Mouse (Mus musculus) cerebellum, postnatal 10 days (tissue): ENCODE measurements around the gene Kdm7a.

ENCODE experiments used
- DNase-seq, 2 experiments: peaks; one replicate each; pipeline ENCODE4 v3.0.0; 2021; ENCODE audit warnings: mixed read lengths in 2 of 2

Kdm7a gene

DNA sequence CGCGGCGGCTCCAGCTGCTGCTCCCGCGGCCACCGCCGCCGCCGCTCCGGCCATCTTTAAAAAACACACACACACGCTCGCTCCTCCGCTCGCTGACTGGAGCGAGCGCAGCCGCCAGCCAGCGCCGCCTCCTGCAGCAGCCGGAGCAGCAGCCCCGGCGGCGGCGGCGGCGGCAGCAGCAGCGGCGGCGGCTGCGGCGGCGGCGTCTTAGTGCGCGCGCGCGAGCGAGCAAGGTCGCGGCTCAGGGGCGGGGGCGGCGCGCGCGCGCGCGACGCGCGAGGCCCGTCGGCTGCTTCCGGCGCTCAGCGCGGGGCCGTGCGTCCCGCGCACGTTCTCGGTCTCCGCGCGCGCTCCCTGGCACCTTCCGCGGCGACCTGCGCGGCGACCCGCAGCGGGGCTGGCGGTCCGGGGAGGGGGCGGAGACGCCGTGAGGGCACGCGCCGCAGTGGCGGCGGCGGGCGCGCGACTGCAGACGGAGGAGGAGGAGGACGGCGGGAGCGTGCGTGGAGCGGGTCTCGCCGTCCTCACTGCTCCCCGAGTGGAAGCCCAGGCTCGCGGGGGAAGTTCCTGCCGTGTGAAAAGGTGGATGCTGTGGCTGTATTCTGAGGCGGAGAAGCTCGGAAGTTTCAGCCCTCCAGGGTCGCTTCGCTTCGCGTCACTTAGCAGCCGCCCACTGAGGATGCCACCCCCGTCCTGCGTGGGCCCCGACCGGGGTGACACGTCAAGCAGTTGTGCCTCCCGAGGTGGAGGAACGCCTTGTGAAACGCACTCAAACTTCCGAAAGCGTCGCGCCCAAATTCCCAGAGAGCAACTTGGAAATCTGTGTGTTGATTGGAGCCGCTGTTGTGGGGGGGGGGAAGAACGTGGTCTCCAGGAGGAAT lies at the start of gene Kdm7a:
Gene Kdm7a, minus strand, starts transcription at position 209 of the 881 bp plus-strand sequence.
- DNase-seq = peak; percentile 93 to 95

DNA sequence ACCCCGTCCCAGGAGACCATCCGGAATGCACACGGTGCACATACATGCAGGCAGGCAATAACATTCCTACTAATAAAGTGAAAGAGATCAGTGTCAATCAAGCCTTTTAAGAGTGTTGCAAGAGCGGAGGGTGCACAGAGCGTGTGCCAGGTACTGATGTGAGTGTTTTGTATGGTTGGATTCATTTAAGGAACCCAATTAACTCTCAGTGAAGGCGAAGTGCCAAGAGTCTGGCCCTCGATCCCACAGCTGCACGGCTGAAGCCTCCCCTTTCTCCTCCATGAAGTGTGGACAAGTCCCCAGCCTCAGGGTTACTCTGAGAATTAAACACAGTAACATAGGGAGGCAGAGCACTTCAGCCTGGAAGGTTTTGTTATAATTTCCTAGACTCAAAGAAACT lies 48.7 kb upstream of the Kdm7a start:
- peak in 1 of 2 experiments; percentile 15 for DNase-seq

- no peak for DNase-seq
These were observed 43.5 kb upstream of the Kdm7a start for GRCm38 (mm10) chr6:39250055-39250454.

DNA sequence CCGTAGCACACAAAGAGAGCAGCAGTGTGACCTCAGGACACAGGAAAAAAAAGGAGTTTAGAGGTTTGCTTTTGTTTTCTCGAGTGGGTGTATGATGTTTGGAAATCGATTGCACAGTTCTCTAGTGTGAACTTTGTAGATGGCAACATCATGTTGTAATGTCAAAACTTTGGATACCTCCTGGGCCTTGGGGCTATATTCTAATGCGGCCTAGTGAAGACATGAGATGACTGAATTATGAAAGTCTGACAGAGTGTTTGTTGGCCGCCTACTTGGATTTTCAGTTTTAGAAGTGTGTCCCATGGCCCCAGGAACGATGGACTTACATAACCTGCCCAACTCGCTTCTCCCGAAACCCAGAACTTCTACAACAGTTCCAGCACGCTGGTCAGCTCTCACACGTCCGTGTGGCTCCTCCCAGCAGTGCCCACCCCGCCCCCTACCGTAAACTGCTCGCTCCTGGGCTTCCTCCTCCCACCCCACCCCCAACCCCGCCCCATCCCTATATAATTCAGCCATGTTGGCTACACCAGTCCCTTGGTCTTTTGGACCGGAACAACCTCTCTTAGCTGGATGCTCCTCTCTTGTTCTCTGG lies 42.7 kb upstream of the Kdm7a start:
- DNase-seq = no peak

GRCm38 (mm10) chr6:39244066-39244465 lies 37.5 kb upstream of the Kdm7a start:
- peak; percentile 38 to 39 for DNase-seq

DNA sequence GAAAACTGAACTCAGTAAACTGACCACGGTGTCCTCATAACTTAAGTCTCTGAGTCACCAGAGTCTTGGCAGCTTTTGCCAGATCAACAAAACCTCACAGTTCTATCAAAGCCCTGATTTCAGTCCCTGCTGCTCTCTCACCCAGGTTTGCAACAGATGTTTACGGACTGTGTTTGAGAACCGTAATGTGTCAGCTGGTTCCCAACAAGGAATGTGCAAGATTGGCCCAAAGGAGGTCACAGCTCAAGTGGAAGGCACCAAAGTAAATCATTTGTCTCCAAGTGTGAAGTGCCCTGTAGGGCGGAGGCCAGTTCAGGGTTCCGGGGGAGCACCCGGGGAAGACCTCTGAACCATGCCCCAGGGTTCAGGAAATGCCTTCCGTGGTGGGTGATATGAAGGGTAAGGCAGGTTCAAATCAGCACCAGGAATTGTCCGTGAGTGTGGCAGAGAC lies 36.9 kb upstream of the Kdm7a start:
- DNase-seq = no peak

DNA sequence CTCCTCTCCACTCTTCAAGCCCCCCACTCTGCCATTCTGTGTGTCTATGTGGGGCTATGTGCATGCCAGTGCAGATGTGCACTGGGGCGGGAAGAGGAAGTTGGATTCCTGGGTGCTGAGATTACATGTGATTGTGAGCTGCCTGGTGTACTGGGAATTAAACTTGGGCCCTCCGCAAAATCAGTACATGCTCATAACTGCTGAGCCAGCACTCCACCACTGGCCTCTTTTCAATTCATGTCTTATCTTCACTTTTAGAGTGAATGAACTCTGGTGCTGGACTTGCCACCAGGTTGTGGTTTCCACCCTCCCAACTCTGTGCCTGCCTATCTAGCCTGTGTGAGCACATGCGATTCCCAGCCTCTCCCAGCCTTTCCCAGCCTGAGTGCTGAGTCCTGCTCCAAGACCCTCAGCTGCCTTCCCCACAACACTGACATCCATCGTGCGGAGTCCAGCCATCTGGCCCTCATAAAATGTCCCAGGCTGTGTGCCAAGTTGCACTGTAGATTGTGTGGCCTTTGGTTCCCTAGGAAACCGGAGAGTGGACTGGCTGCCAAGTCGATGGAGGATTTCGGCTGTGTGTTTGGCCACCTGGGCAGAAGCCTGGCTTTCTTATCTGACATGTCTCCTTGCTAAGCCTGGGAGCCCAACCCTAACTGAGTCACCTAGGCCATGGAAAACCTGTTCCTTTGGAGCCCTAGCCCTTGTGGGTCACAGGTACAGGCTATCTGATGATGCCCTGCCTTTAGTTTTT lies 36.3 kb upstream of the Kdm7a start:
- DNase-seq = peak; percentile 95 to 97

- DNase-seq = peak; percentile 19 to 20
These were observed 34.9 kb upstream of the Kdm7a start for GRCm38 (mm10) chr6:39241421-39241891.

DNA sequence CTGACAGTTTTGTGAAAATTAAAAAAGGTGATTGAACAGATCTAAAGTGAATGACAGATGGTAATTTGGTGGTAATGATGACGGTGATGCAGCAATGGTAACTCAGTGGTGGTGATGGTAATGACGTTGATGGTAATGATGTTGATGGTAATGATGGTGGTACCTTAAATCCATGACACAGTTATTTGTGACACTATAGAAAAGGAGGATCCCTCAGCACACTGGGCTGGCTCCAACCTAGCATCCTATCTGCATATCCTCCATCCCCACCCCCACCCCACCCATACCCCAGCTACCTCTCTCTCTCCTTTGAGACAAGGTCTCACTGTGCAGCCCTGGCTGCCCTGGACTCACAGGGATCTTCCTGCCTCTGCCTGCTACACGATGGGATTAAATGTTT lies 34.4 kb upstream of the Kdm7a start:
- no peak for DNase-seq

- no peak for DNase-seq
These were observed 31.3 kb upstream of the Kdm7a start for GRCm38 (mm10) chr6:39237887-39238286.

- no peak for DNase-seq
These were observed 26.0 kb upstream of the Kdm7a start for GRCm38 (mm10) chr6:39232617-39233016.

- no peak for DNase-seq
These were observed 24.1 kb upstream of the Kdm7a start for GRCm38 (mm10) chr6:39230664-39231063.

GRCm38 (mm10) chr6:39226610-39226955 lies 20.0 kb upstream of the Kdm7a start:
- DNase-seq = no peak

DNA sequence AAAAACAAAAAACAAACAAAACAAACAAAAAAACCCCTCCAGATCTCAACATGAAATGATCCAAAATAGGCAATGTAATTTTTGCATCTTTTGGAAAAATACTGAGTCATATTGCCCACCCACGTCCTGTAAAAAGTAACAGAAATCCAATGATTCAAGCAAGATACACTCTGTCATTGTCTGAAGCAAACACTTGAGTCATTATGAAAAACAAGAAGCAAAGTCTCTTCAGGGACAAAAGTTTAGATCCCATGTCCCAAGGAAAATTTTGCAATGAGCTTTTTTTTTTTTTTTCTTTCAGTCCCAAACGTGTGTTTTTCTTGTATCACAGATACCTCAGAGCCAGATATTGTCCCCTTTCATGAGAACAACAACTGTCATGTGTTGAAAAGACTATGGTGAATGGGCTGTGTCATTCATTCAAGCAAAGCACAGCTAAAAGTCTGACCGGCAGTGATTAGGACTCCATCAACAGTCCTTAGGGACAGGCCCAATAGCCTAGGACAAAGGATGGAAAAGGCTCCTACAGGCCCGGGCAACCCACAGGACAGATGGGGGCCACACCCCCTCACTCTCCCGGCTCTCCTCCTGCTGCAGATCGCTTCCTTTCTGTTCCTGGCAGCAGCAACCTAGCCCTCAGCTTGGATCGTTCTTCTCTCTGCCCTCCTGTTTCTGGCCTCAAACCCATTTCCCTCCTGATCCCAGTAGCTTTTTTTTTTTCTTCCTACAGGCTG lies 19.5 kb upstream of the Kdm7a start:
- DNase-seq = peak; percentile 57 to 74

DNA sequence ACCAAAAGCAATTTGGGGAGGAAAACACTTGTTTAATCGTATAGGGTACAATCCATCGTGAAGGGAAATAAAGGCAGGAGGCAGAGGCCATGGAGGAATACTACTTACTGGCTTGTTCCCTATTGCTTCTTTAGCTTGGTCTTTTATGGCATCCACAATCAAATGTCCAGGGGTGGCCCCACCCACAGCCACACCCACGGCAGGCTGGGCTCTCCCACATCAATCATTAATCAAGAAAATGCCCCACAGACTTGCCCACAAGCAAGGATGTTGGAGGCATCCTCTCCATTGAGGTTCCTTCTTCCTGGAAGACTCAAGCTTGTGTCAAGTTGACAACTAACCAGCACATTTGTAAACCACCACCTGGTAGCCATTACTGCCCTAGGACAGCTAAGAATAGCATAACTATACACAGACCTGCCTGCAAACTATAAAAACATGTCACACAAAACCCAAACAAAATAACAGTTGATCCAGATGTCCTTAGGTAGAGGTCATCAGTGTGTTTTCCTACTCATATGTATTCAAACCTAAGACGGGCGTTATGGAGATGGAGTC lies 16.8 kb upstream of the Kdm7a start:
- no peak for DNase-seq

GRCm38 (mm10) chr6:39222487-39222886 lies 15.9 kb upstream of the Kdm7a start:
- DNase-seq = no peak

- no peak for DNase-seq
These were observed 11.4 kb upstream of the Kdm7a start for GRCm38 (mm10) chr6:39217961-39218360.

DNA sequence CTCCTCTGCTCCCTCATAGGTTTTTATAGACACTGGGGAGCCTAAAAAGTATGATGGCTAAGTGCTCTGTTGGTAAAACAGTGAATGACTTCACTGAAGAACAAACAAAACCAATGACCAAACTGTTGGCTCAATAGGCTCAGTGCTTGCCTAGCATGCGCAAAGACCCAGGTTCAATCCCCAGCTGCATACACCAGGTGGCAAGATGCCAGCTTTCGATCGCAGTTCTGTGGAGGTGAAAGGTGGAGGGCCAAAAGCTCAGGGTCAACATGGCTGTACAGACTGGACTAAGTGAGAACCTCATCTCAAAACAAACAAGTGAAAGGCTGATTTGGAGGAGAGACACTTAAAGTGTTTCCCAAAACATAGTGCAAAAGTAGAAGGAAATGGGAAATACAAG lies 10.5 kb upstream of the Kdm7a start:
- no peak for DNase-seq

DNA sequence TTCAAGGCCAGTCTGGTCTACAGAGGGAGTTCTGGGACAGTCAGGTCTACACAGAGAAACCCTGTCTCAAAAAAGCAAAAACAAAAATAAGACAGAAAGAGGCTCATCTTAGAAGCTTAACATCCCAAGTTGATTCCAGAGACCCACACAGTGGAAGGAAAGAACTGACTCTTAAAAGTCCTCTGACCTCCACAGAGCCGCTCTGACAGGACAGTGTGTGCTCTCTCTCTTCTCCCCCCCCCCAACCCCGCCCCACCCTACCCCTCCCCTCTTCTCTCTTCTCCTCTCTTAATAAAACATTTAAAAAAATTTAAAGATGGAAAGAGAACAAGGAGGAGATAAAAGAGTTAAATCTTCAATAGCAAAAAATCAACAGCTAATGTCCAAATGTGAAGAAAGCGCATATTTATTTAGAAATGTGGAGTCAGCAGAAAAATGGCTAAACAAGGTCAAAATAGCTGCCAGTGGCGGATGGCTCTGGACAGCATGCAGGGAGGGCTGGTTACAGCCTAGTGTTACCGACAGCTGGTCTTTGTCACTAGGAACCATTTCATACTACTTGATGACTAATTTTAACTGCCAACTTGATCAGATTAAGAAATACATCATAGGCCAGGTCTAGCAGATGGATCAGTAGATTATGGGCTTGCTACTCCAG lies 8.5 kb upstream of the Kdm7a start:
- DNase-seq = no peak

GRCm38 (mm10) chr6:39209677-39210076 lies 3.1 kb upstream of the Kdm7a start:
- DNase-seq = no peak

DNA sequence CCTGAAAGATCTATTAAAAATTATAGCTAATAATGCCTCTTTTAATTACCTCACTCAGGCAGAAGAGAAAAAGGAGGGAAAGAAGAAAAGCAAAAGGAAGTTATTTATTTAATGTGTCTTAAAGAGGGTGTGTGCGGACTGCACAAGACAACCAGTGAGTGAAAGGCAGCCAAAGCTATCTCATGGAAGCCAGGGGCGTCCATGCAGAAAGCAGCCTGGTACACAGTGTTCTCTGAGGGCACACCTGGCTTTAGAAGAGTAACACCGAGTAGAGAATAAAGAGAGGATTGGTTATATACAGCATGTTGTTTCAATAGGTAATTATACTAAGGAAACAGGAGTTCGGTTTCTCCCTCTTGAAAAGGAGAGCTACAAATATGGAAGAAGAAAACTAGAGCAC lies 1.6 kb upstream of the Kdm7a start:
- no peak for DNase-seq
